Mouse (Mus musculus): ENCODE results near the gene Pear1.
"Not testable (repeated sequence)": the region's sequence is repeated elsewhere in the genome, so short reads cannot be mapped to it uniquely, and the experiment has no call there.

The Pear1 gene

DNA sequence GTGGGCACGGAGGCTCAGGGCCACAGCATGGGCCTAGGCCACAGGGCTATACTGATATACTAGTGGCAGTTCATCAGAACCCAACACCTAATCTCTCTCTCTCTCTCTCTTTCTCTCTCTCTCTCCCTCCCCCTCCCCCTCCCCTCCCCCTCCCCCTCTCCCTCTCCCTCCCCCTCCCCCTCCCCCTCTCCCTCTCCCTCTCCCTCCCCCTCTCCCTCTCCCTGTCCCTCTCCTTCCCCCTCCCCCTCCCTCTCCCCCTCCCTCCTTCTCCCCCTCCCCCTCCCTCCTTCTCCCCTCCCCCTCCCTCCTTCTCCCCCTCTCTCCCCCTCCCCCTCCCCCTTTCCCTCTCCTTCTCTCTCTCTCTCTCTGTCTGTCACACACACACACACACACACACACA is at the start of gene Pear1:
TSS of gene Pear1 (minus strand) at position 101 of the 400 bp plus-strand sequence.
- DNase-seq (ENCODE audit: low spot score), result not testable (repeated sequence)

GRCm38 (mm10) chr3:87864111-87864510 is 40.0 kb upstream of the Pear1 start:
- not testable (repeated sequence) for DNase-seq (ENCODE audit: low spot score)

DNA sequence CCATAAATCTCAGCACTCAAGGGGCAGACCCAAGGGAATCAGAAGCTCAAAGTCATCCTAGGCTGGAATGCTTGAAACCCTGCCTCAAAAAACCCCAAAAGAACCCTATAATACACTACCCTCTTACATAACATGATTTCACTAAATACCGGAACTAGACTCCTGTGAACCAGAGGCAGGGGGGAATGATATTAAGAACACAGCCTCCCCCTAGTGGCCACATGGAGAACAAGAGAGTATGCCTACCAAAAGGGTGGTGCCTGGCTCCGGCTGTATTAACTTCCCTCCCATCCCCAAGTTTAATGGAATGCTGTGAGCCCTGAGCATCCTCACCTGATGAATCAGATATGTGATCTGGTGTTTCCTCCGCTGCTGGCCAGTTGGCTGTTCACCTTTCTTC is 35.7 kb upstream of the Pear1 start:
- no peak for DNase-seq (ENCODE audit: low spot score)

DNA sequence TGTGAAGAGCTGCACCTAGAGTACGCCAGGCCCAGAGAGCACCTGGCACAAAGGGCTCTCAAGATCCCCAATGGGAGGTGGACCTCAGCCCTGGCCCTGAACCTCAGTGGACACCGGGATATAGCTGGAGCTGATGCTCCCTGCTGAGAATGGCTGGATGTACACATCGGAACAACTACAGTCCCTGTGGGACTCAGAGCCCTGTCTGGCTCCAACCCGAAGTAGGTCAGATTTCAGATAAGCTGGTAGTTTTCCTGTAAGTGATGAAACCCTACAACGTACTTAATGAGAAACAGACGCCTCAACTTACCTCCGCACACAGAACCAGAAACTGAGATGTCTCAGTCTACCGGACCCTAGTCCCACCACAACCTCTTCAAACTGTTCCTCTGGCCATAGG is 33.6 kb upstream of the Pear1 start:
- no peak for DNase-seq (ENCODE audit: low spot score)

DNA sequence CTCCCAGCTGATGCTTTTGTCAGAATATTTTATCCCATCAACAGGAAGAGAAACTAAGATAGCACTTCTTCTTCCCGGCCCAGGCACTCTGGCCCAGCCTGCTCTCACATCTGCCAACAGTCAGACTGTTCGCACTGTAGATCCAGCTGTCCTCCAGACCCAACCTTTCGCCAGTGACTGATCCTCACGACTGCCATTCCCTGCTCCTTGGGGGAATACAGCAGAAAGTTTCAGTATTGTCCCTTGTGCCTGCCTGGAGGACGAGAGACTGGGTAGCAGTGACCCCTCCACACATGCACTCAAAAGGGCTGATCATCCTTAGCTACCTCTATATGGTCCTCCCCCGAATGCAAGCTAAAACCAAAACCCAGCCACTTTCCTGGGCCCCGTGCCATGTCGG is 31.8 kb upstream of the Pear1 start:
- DNase-seq (ENCODE audit: low spot score), result no peak

- DNase-seq (ENCODE audit: low spot score), result peak; percentile 41
These were observed 30.9 kb upstream of the Pear1 start for GRCm38 (mm10) chr3:87854795-87855568.

GRCm38 (mm10) chr3:87849117-87849516 is 25.0 kb upstream of the Pear1 start:
- DNase-seq (ENCODE audit: low spot score), result no peak

DNA sequence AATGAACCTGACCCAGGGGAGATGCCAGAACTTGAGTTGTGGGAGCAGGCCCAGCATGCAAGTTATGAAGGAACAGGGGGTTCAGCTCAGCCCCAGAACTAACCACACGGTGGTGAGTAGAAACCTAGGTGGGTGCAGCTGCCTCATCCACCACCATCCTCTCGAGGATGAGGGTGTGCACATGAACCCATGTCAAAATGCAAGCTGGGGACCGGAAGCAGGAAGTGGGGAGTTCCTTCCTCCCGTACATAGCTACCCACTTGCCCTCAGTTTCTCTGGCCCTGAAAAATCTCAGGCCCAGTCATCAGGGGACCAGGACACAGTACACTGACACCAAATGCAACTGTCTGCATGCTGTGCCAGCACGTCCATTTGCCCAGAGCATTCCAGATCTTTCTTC is 23.6 kb upstream of the Pear1 start:
- DNase-seq (ENCODE audit: low spot score), result no peak

GRCm38 (mm10) chr3:87846650-87847110 is 22.6 kb upstream of the Pear1 start, which contains the start of gene Sh2d2a:
Sh2d2a (plus strand) TSS chr3:87846755.
- DNase-seq (ENCODE audit: low spot score), result no peak

GRCm38 (mm10) chr3:87846186-87846585 is 22.1 kb upstream of the Pear1 start:
- no peak for DNase-seq (ENCODE audit: low spot score)

DNA sequence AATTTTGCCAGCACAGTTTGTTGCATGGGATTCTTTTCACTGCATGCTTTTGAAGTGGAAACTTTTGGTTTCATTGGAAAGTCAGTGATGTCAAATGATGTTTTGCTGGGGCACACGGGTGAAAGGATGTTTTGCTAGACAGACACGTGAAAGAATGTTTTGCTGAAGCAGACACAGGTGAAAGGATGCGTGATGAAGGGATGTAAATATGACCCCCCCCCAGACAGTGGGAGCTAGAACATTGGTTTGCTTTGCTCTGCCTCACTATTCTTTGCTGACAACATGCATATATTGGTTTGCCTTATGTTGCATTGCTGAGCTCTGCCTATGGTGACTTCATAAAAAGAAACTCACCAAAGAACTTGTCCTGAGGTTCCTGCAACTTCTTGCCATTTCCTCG is 20.9 kb upstream of the Pear1 start:
- no peak for DNase-seq (ENCODE audit: low spot score)

GRCm38 (mm10) chr3:87840858-87841257 is 16.8 kb upstream of the Pear1 start:
- DNase-seq (ENCODE audit: low spot score), result no peak

GRCm38 (mm10) chr3:87838622-87839021 is 14.5 kb upstream of the Pear1 start:
- DNase-seq (ENCODE audit: low spot score), result peak; percentile 75

- no peak for DNase-seq (ENCODE audit: low spot score)
These were observed 9.4 kb upstream of the Pear1 start for GRCm38 (mm10) chr3:87833482-87833881.

DNA sequence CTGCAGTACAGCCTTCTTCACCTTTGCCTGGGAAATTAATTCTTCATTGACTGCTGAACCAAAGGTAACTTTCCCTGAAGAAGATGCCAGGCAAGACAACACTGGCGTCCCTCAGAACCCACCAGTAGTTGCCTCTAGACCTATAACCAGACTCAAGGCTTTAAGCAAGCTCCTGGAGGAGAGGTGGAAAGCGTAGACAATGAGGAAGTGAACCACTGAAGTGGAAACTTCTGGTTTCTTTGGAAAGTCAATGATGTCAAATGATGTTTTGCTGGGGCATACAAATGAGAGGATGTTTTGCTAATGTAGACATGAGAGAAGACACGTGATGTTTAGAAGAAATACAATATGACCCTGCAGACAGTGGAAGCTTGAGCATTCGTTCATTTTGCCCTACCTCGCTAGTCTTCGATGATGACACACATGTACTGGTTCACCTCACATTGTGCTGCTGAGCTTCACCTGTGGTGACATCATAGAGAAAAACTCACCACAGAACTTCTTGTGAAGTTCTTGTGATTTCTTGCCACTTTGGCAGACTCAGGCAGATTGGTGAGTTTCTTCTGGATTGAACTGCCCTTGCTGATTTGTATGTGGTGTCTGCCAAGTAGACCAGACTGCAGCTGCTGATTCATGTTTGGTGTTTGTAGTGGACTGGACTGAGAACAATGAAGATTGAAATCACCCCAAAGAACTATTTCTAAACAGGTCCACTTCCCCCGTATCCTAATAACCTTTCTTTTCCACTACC is 8.2 kb upstream of the Pear1 start:
- DNase-seq (ENCODE audit: low spot score), result no peak

GRCm38 (mm10) chr3:87829025-87829424 is 4.9 kb upstream of the Pear1 start:
- no peak for DNase-seq (ENCODE audit: low spot score)

DNA sequence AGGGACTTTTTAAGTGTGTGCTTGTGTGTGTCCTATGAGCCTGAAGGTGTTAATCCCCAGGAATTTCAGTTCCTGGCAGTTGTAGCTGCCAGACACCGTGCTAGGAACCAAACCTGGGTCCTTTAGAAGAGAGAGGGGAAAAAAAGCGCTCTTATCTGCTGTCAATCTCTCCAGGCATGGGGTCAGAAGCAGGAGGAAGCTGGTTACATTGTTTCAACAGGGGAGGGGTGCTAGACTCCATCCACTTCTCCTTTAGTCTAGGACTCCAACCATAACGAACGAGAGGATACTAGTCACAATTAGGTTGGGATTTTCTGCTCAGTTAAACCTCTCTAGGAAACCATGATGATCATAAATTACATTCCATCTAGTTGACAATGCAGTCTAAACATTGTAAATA is 4.3 kb upstream of the Pear1 start:
- peak; percentile 53 for DNase-seq (ENCODE audit: low spot score)

- DNase-seq (ENCODE audit: low spot score), result no peak
These were observed 5.9 kb downstream of the Pear1 start for GRCm38 (mm10) chr3:87818226-87818625.

- DNase-seq (ENCODE audit: low spot score), result peak; percentile 56
These were observed 7.4 kb downstream of the Pear1 start for GRCm38 (mm10) chr3:87816646-87817093.

DNA sequence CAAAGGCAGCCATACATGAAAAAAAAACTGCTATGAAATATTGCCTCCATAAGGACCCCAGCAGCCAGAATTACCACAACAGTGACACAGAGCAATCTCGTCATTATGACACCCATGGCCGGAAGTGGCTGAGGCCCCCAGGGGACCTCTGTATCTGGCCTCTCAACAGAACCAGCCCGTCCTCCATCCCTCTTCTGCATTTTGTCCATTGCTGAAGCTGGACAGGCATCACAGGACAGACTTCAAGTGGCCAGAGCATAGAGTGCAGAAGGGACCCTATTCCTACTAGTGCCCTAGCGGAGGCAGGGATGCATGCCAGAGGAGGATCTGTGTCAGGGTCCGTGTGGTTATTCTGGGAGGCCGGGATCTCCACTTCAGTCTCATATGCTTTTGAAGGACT is 7.9 kb downstream of the Pear1 start:
- DNase-seq (ENCODE audit: low spot score), result no peak

DNA sequence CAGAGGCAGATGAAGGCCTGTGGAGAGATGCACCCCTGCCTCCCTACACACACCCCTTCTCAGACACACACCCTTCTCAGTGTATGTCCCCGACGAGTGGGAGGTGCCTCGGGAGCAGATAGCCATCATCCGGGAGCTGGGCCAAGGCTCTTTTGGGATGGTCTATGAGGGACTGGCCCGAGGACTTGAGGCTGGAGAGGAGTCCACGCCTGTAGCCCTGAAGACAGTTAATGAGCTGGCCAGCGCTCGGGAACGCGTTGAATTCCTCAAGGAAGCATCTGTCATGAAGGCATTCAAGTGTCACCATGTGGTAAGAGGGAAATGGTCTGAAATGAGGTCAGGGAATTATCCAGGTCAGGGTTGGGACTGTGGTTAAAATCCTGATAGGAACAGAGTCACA is 11.2 kb downstream of the Pear1 start:
- peak; percentile 52 for DNase-seq (ENCODE audit: low spot score)

- no peak for DNase-seq (ENCODE audit: low spot score)
These were observed 11.7 kb downstream of the Pear1 start for GRCm38 (mm10) chr3:87812413-87812812.

GRCm38 (mm10) chr3:87811297-87811696 is 12.8 kb downstream of the Pear1 start:
- no peak for DNase-seq (ENCODE audit: low spot score)

All from testis, postnatal 14 days (tissue).